Mouse (Mus musculus) MEL-GATA-1-ER (cell line): Measurements from ENCODE around the gene H2-Oa.

Experiments
- DNase-seq: peaks from one replicate; pipeline ENCODE4 v3.0.0-alpha.2; 2012; ENCODE audit warnings: low read depth; ENCODE audit errors: extremely low read depth

Gene H2-Oa

DNA sequence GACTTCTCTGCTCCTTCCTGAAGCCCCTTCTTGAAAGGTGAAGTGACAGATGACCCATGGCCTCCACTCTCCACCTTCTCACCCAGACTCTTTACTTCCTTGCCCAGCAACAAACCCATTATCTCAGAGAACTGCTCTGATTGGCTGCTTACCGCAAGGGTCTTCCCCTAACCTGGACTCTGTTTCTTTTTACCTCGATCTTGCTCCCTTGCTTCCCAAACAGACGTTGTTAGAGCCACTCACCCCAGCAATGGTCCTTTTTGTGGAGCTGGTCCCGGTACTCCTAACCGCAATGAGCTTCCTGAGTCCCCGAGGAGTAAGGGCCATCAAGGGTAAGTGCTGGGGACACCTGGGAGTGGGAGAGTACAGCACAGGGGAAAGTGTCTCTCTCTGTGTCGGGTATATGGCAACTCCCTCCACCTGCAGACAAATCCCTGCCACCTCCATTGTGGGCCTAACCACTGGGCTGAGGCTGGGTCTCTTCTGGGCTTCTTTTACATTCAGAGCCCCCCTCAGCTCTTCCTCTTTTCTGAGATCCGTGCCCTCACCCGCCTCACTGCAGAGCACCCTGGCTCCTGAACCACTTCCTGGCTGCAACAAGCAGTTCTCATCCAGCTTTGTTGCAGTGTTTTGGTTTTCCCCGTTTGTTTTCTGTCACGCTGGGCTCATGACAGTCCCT, at the start of gene H2-Oa:
H2-Oa (plus strand) TSS at position 144 of the 679 bp plus-strand sequence.
- no peak for DNase-seq

DNA sequence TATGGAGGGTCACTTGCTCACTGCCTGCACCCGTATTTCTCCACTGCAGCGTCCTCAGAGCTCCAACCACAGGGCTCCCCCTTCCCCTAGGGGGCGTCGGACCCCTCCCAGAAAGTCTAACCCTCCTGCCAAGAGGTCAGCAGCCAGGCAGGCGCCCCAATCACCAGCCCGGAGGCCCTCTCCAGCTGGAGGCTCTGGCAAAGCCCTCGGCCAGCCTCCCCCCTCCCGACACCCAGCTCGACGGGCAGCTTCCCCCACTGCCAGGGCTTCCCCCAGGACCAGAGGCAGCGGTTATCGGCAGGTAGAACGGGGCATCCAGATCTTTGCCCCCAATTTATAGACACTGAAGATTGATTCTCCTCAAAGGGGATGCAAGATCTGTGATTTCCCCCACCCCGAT, 46.2 kb upstream of the H2-Oa start:
- no peak for DNase-seq

DNA sequence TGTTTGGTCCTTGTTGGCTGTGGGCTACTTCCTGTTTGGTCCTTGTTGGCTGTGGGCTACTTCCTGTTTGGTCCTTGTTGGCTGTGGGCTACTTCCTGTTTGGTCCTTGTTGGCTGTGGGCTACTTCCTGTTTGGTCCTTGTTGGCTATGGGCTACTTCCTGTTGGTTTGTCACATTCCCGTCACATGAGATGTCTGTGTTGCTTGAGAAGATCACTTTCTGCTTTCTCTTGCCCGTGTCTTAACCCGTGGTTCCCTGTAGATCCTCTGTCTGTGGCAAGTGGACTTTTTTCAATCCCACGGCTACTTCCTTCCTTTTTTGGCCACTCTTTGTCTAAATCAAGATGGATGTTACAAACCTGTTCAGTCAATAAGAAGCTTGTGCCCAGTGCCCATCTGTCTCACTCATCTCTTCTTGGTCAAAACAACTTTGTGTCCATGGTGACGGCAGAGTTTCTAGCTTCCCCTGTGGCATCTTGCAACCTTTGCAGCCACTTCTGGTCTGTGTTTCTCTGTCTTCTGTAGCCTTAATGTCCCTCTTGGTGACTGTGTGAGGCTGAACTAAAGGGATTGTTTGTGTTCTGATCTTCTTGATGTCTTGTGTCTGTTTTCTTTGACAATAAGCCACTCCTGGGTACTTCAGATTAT, 44.6 kb upstream of the H2-Oa start:
- DNase-seq = no peak

DNA sequence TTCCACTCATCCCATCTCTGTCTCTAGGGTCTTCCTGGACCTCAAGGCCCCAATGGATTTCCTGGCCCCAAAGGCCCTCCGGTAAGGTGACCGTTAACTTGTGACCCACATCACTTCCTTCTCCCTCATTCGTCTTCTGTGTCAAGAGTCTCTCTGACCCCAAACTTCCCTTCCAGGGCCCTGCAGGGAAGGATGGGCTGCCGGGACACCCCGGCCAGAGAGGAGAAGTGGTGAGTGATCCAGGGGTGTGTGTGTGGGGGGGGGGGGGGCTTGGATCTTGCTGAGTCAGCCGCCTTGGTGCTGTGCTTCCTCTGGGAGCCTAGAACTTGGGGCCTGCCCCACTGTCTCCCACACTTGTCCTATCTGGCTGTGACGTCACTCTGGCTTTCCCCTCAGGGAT, 34.9 kb upstream of the H2-Oa start:
- DNase-seq = no peak

DNA sequence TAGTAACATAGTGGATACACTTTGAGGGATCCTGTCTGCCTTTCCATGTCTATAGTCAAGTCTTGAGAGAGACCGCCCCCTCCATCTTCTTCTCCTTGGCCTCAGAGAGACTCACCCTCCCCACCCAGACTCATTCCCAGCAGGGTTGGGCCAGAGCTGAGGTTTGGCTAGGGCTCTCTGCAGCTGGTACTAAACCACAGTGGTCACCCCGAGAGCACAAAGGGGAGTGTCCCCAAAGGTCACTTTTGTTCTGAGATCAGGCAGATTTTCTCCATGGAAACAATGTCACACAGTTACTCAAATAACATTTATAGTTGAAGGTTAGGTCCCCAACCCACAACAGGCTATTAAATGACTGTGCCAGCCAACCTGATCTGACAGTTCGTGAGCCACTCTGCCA, 23.3 kb upstream of the H2-Oa start:
- no peak for DNase-seq

DNA sequence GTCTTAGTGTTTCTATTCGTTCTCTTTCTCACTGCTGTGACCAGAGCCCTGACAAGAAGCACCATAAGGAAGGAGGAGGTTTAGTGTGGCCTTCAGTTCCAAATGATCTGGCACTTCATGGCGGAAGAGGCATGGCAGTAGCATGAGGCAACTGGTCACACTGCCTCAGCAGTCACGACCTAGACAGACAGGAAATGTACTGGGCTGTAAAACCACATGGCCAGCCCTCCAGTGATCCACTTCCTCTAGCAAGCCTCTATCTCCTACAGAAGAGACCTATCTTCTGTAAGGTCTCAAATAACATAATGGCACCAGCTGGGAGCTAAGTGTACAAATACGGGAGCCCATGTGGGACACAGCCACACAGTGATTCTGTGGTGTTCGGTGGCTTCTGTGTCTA, 20.0 kb upstream of the H2-Oa start:
- no peak for DNase-seq

DNA sequence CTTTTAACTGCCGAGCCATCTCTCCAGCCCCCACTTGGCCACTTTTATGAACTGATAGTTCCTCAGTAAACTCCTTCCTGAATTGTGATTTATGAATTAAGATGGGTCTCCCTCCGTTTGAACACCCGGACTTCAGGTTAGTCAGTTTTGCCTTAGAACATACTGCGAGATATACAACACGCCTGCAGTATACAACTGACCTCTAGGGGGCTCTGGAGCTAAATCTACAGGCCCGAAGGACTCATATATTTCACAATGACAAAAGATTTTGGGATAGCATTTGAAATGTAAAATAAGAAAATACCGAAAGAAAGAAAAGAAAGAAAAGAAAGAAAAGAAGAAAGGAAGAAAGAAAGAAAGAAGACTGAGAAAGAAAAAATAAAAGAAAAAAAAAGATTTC, 16.9 kb upstream of the H2-Oa start:
- peak; percentile 52 for DNase-seq

DNA sequence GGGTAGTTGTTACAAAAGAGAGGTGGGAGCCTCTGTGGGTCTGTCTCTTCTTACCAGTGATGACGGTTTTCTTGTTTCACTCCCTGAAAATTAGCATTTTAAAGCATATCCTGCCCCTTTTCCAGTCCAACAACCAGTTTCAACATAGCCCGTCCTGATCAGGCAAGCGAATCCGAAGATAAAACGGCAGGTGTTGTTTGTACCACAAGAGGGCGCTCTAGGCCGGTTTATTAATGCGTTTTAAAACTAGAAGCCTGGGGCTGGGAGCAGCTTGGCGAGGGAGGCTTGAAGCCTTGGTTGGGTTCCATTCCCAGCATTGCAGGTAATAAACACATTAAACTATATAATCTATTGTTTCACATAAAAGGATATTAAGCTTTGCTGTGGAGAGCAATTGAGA, 14.6 kb upstream of the H2-Oa start:
- peak; percentile 60 for DNase-seq

DNA sequence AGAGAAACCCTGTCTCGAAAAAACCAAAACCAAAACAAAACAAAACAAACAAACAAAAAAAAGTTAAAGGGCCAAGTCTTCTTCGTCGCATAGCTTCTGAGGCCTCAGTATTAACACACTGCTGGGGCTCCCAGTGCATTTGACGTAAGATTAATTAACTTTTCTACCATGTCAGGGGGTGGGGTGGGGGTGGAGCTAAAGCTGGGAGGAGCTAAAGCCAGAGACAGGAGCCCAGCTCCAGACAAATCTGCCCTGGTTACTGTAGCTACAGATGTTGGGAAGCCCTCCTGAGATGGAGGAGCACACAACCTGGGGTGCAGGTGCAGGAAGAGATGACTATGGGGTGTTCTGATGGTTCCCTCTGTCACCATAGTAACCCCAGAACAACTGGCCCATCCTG, 14.0 kb upstream of the H2-Oa start:
- DNase-seq = no peak

DNA sequence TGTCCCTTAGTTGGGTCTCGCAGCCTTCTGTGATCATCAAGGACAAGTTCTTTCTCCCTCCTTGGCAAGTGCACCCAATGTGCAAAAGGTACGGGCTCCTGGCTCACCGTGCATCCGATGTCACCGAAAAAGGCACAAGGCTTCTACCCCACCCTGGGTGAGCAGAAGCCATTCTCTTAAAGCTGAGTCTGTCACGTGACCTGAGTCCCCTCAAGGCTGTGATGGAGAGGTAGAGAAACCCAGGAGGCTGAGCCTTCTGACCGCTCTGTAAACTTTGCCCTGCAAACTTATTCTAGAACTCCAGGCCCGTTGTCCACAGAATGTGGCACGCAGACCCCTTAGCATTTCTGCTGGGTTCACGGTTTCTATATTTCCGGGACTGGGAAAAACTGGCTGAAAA, 13.1 kb upstream of the H2-Oa start:
- no peak for DNase-seq

DNA sequence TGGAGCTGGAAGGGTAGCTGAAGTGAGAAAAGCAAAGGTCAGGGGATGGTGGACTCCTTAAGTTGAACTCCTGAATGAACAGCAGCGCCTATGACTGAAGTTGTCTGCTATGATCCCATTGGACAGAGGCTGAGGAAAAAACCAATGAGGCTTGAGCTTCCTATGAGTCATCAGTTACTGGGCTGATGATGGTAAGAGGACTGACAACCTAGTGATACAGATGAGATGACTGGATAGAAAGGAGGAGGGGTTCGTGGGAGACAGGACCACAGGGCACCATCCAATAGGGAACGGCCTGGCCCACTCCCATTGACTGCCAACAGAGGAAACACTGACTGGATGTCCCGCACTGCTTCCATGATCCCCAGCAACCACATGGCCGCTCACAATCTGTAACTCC, 12.5 kb upstream of the H2-Oa start:
- DNase-seq = peak; percentile 64

DNA sequence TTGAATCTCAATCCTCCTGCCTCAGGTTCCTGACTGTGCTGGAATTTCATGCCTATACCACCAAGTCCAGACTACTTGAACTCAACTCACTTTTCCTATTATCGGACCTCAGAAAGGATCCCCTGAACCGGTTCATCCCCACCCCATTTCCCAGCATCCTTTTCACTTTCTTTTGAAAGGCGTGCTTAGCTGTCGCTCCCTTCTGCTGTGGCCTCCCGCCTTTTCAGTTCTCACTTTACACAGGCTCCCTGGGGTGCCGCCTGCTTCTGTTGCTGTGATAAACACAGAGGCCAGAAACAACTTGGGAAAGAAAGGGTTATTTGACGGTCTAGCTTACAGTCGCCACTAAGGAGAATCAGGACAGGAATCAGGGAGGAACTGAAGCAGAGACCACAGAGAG, 9.0 kb upstream of the H2-Oa start:
- DNase-seq = no peak

DNA sequence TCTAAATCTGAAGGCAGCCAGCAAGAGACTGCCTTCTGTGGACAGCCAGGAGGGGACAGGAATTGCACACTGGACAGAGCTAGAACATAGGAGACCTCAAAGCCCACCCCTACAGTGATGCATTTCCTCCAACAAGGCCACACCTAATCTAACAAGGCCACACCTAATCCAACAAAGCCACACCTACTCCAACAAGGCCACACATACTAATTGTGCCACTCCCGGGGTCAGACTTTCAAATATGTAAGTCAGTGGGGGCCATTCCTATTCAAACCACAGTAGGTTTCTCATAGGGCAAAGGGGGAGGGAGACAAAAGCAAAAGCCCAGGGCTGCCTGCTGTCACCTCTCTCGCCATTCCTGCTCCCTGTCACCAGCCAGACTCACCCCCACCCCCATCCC, 4.8 kb upstream of the H2-Oa start:
- DNase-seq = peak; percentile 41

DNA sequence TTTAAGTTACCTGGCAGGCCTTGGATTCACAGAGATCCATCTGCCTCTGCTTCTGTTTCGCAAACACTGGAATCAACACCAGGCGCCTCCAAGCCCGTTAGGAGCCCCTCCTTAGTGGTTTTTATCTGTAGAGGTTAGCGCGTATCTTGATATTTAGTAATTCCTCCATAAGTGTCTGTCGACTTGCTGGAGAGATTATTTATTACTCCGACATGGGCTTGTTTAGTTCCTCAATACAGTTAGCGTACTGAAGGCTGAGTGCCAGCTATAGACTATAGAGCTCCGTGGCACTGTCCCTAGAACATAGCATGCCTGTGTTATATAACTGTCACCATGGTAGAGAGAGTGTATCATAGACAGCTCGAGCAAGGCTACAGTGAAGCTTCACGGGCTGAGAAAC, 4.0 kb upstream of the H2-Oa start:
- peak; percentile 86 for DNase-seq

DNA sequence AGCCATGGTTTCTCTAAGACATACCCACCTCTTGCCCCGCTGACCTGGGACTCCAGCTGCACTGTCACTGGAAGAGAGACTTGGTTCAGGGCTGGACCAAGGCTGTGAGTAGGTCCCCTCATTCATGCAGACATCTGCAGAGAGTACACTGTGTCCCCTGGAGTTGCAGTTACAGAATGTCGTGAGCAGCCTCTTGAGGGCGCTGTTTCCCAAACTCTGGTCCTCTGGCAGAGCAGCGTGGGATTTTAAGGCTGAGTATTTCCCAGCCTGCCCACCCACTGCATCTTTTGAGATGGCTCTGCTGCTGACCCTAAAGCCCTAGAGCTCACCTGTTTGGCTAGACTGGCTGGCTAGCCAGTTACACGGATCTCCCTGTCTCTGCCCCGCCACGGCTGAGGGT, 1.2 kb upstream of the H2-Oa start:
- DNase-seq = peak; percentile 46

DNA sequence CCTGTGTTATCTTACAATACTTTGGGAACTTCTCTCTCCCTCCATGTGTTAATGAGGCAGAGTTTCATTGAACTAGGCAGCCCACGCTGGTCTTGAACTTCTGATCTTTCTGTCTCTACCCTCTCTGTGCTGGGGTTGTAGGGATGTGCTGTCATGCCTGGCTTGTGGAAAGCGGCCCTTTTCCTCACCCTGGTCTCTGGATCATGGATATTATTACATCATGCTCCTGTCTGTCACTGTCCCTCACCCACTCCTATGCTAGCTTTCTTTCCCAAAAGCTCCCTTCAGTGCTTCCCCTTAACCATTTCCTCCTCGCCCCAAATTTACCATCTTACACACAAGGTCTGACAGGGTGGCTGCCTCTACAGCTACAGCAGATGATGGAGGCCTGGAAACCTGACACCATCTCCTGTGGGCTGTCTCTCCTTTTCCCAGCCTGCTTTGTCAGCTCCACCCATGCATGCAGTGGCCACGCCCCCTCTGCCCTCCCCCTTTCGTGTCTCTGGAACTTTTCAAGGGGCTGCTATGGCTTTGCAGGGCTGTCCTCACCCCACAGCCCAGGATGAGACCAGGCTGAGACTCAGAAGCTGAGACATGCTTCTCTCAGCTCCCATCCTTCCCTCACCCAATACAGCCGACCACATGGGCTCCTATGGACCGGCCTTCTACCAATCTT, 1.2 kb downstream of the H2-Oa start:
- no peak for DNase-seq

DNA sequence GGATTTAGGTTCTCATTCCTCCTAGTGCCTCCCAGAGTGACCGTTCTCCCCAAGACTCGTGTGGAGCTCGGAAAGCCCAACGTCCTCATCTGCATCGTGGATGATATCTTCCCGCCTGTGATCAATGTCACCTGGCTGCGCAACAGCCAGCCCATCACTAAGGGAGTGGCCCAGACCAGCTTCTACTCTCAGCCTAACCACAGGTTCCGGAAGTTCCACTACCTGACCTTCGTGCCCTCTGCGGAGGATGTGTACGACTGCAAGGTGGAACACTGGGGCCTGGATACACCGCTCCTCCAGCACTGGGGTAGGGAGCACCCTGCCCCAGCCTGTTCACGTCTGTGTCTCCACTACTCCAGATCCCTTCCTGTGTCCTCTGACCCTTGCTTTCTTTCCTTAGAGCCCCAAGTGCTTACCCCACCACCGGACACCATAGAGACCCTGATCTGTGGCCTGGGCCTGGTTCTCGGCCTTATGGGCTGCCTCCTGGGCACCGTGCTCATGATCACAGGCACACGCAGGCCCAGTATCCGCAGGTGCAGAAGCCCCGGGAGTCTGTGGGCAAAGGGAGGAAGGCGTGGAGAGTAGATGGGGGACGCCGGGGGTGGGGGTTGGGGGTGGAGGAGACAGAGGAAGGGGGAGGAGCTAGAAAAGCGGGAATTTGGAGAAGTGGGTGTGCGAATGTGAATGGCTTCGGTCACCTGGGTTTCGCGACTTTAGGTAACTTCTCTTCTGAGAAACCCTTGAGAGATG, 2.3 kb downstream of the H2-Oa start:
- no peak for DNase-seq

DNA sequence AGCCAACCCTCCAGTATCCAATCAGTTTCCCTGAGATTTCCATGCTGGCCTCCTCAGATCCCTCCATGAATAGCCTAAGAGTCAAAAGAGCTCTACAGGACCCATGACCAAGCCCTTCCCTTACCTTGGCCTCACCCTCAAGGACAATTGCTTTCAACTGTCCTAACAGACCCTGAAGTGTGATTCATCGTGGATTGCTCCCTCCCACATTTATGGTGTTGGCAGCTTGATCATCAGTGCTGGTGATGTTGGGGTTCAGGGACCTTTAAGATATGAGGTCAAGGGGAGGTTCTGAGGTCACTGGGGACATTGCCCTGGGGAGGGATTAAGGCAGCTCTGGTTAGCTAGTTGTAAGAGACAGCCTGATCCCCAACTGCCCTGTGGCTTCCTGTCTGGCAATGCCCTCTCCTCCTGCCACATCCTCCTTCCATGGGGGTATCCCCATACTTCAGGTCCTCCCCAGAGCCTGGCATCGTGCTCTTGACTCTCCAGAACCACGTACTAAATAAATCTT, 4.4 kb downstream of the H2-Oa start:
- DNase-seq = no peak

DNA sequence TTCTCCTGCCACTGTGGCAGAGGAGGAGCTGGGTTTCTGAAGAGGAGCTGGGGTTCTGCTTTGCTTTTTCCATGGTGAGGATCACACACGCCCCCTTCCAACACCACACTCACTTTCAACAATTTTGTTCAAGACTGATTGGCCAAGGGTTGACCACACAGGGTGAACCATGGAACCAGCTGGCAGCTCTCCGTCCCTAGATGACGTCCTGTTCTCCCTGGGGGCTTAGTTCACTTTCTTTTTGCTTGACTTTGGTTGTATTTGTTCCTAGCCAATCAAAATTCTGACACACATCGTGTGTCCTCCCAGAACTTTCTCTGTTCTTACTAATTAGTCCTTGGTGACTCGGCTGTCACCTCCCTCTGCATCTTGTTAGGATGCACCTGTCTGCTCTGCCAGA, 5.1 kb downstream of the H2-Oa start:
- DNase-seq = no peak

DNA sequence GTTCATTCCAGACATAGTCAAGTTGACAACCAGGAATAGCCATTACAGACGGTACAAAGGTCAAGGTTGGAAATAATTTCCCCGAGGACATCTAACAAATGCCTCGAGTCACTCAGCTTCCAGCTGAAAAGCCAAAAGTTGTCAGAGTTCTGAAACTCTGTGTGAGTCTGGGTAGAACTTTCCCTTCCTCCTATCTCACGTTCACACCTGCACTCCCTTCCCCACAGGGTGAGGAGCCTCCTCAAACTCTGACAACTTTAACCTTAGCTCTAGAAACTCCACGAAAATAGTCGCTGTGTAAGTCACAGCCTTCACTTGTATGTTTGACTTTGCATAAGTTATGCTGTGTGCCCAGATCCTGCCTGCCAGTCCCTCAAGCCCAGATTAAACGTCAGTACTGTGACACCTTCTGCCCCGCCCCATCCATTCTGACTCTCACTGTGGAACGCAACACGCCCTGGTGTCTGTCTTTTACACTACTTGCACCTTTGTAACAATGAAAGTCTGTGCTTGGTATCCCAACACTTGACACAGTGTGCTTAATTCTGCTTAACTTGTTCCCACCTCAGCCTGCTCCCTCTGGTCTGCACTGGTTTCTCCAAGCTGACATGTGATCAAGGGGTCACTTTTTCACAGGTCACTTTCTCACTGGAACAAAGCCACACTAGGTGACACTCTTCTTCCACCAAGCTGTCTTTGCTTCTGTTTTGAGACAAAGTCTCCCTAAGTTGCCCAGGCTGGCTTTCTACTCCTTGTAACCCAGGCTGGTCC, 6.8 kb downstream of the H2-Oa start:
- no peak for DNase-seq

DNA sequence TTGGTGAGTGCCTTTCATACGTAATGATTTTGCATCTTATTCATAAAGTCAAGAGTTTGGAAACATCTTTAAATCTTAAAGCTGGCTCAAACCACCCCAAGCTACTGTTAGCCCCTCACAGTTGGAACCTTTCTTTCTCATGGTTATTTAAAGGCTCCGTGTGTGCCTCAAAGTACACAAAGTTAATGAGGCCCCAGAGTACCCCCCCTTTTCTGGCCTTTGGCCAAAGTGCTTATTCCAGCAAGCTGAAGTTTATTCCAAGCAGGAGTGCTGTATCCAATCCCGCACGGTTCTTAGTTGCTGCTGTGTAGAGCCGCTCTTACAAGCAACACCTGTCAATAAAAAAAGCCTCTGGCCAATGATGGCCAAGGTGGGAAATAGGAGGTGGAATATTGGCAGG, 7.4 kb downstream of the H2-Oa start:
- DNase-seq = no peak
